Mouse (Mus musculus): ENCODE measurements around the gene Hspb9. TPM values are rescaled to one million over a fixed set of nuclear protein-coding genes. Genes with fewer than 3 reads are reported as not detected.
A peak's percentile ranks its signal among the peaks of the same experiment; 100 is the strongest.

Gene Hspb9
- polyA plus RNA-seq, 1 experiment from 2014 or later = 0.52 TPM

DNA sequence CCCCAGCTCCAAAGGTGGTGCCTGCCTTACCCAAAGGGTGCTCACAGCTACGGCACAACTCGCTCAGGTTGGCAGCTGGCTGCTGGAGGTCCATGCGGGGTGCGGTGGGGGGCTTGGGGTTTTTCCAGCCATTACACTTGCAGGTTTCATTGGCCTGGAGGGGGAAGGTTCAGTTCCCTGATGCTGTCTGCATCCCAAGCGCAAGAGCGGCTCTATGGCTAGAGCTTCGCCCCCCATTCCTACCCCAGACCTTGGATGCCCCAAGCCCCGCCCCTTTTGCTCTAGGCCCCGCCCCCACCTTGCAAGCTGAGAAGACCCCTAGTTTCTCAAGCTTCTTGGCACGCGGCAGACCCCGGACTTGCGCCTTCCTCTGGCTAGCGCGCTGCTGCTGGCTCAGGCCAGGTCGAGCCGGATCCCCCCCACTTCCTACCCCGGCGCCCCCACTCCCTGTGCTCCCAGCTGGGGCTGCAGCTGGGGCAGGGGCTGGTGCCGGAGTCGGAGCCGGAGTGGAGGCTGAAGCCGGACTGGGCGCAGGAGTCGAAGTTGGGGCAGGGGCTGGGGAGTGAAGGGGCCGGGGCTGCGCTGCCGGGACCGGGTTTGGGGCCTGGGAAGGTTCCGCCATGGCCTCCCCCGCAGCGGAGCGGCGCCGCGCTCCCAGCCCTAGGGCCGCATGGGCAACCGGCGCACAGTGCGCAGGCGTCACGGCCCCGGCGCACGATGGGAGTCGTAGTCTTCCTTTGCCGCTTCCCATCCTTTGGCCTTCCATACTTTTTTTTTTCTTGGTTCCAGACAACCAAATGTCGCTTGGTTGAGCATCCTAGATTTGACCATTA lies 1.7 kb upstream of the Hspb9 start, which contains the start of gene Kat2a:
Gene Kat2a (minus strand): TSS at position 683 of the 833 bp plus-strand sequence.
- no peaks in the 10 kb centered on the region for H3K27me3 ChIP-seq (ENCODE audit: control insufficient read depth, insufficient read depth, low read length)
- peak within 1 kb of the TSS; percentile 46; the same call in 1 of the 2 replicates for H3K27ac ChIP-seq (ENCODE audit: low read depth, low read length)
- peak within 1 kb of the TSS; percentile 71 for H3K4me2 ChIP-seq
- H3K4me1 ChIP-seq (ENCODE audit: control insufficient read depth, insufficient read depth, low read length) = peaks cover 17% of the 10 kb centered on the region
- H3K9ac ChIP-seq (ENCODE audit: low read length) = peak within 1 kb of the TSS; percentile 96
- peak; percentile 97 for DNase-seq (ENCODE audit: low spot score, missing footprints)
- H3K9me3 ChIP-seq (ENCODE audit: control insufficient read depth, low read length) = no peaks in the 10 kb centered on the region
- H3K4me3 ChIP-seq (ENCODE audit: low read depth, low read length) = peak within 1 kb of the TSS; percentile 91
- H3K36me3 ChIP-seq (ENCODE audit: control insufficient read depth, insufficient read depth, low read length) = peaks cover 11% of the 10 kb centered on the region
- peak; percentile 90 for ATAC-seq (ENCODE audit: low FRiP score)
- 3% methylated on average over 48 of the region's 48 CpGs for WGBS

- no peaks in the 10 kb centered on the region for H3K9me3 ChIP-seq (ENCODE audit: control insufficient read depth, low read length)
- H3K4me2 ChIP-seq = peak overlapping the region; percentile 33
- peaks cover 17% of the 10 kb centered on the region for H3K4me1 ChIP-seq (ENCODE audit: control insufficient read depth, insufficient read depth, low read length)
- H3K27me3 ChIP-seq (ENCODE audit: control insufficient read depth, insufficient read depth, low read length) = no peaks in the 10 kb centered on the region
- no peak overlapping the region for H3K4me3 ChIP-seq (ENCODE audit: low read depth, low read length)
- no peak for DNase-seq (ENCODE audit: low spot score, missing footprints)
- H3K27ac ChIP-seq (ENCODE audit: low read depth, low read length) = peak overlapping the region; percentile 7; the same call in 1 of the 2 replicates
- peaks cover 16% of the 10 kb centered on the region for H3K36me3 ChIP-seq (ENCODE audit: control insufficient read depth, insufficient read depth, low read length)
- H3K9ac ChIP-seq (ENCODE audit: low read length) = peak overlapping the region; percentile 16; the same call in 1 of the 2 replicates
- no peak for ATAC-seq (ENCODE audit: low FRiP score)
- WGBS = 61% methylated on average over 4 of the region's 4 CpGs
Measured at GRCm38 (mm10) chr11:100713174-100713573, 476 bp upstream of the Hspb9 start.

- Histone ChIP-seq H3K4me3 (ENCODE audit: low read depth, low read length) (no peak overlapping the region), H3K4me1 (ENCODE audit: control insufficient read depth, insufficient read depth, low read length) (peaks cover 17% of the 10 kb centered on the region), H3K9ac (ENCODE audit: low read length) (no peak overlapping the region), H3K4me2 (no peak overlapping the region; the same call in 1 of the 2 replicates), H3K36me3 (ENCODE audit: control insufficient read depth, insufficient read depth, low read length) (peaks cover 15% of the 10 kb centered on the region), H3K27ac (ENCODE audit: low read depth, low read length) (no peak overlapping the region), H3K9me3 (ENCODE audit: control insufficient read depth, low read length) (no peaks in the 10 kb centered on the region), H3K27me3 (ENCODE audit: control insufficient read depth, insufficient read depth, low read length) (no peaks in the 10 kb centered on the region)
- WGBS = 50% methylated on average over 6 of the region's 6 CpGs
- ATAC-seq (ENCODE audit: low FRiP score) = no peak
- DNase-seq (ENCODE audit: low spot score, missing footprints) = peak; percentile 95
Measured at GRCm38 (mm10) chr11:100714534-100714915, 875 bp downstream of the Hspb9 start.

DNA sequence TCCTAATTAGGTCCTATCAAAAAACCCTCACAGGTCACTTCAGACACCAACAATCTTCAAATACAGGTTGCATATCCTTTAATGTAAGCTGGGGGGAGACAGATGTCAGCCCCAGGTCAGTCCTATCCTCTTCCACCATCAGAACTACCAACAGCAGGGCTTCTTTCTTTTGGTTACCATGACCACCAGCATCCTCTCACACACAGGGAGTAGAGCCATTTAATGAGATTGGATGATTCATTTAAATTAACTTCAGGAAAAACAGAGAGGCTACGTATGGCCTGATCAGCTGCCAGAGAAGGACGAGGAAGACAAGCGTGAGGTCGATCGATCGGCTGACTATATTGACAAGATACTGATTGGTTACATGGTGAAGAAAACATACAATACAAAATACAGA lies 1.3 kb downstream of the Hspb9 start:
- no peaks in the 10 kb centered on the region for H3K9me3 ChIP-seq (ENCODE audit: control insufficient read depth, low read length)
- no peak overlapping the region for H3K4me3 ChIP-seq (ENCODE audit: low read depth, low read length)
- DNase-seq (ENCODE audit: low spot score, missing footprints) (no peak), ATAC-seq (ENCODE audit: low FRiP score) (no peak)
- H3K36me3 ChIP-seq (ENCODE audit: control insufficient read depth, insufficient read depth, low read length) = peaks cover 15% of the 10 kb centered on the region; the same call in 1 of the 2 replicates
- H3K27me3 ChIP-seq (ENCODE audit: control insufficient read depth, insufficient read depth, low read length) = no peaks in the 10 kb centered on the region
- H3K27ac ChIP-seq (ENCODE audit: low read depth, low read length) = no peak overlapping the region
- WGBS = 79% methylated on average over 6 of the region's 6 CpGs
- no peak overlapping the region for H3K4me2 ChIP-seq
- peaks cover 17% of the 10 kb centered on the region for H3K4me1 ChIP-seq (ENCODE audit: control insufficient read depth, insufficient read depth, low read length)
- H3K9ac ChIP-seq (ENCODE audit: low read length) = no peak overlapping the region

GRCm38 (mm10) chr11:100716649-100717048 lies 3.0 kb downstream of the Hspb9 start:
- H3K9ac ChIP-seq (ENCODE audit: low read length) = no peak overlapping the region
- H3K36me3 ChIP-seq (ENCODE audit: control insufficient read depth, insufficient read depth, low read length) = peaks cover 15% of the 10 kb centered on the region; the same call in 1 of the 2 replicates
- no peaks in the 10 kb centered on the region for H3K27me3 ChIP-seq (ENCODE audit: control insufficient read depth, insufficient read depth, low read length)
- no peak overlapping the region for H3K27ac ChIP-seq (ENCODE audit: low read depth, low read length)
- H3K9me3 ChIP-seq (ENCODE audit: control insufficient read depth, low read length) = no peaks in the 10 kb centered on the region
- WGBS = 92% methylated on average over 3 of the region's 3 CpGs
- H3K4me1 ChIP-seq (ENCODE audit: control insufficient read depth, insufficient read depth, low read length) = peaks cover 16% of the 10 kb centered on the region
- ATAC-seq (ENCODE audit: low FRiP score) = no peak
- H3K4me3 ChIP-seq (ENCODE audit: low read depth, low read length) = no peak overlapping the region
- no peak overlapping the region for H3K4me2 ChIP-seq
- DNase-seq (ENCODE audit: low spot score, missing footprints) = no peak

DNA sequence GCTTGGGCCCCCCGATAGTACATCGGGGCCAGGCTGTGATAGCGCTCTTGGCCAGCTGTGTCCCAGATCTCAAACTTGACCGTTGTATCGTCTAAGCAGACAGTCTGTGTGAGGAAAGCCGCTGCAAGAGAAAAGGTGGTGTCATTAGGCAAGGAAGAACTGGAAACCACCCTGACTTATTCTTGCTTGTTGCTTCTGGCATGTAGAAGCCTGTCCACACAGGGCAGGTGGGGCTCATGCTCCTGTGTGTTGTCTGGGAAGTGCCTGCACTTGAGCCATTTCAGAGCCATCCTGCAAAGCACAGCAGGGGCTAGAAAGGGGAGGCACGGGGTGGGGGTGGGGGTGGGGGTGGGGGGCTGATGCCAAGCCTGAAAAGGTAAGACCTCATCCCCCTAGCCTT lies 4.8 kb downstream of the Hspb9 start:
- DNase-seq (ENCODE audit: low spot score, missing footprints) = no peak
- Histone ChIP-seq H3K9me3 (ENCODE audit: control insufficient read depth, low read length) (no peaks in the 10 kb centered on the region), H3K9ac (ENCODE audit: low read length) (no peak overlapping the region), H3K4me1 (ENCODE audit: control insufficient read depth, insufficient read depth, low read length) (peaks cover 12% of the 10 kb centered on the region), H3K4me3 (ENCODE audit: low read depth, low read length) (no peak overlapping the region), H3K36me3 (ENCODE audit: control insufficient read depth, insufficient read depth, low read length) (peaks cover 15% of the 10 kb centered on the region; the same call in 1 of the 2 replicates), H3K27me3 (ENCODE audit: control insufficient read depth, insufficient read depth, low read length) (no peaks in the 10 kb centered on the region), H3K27ac (ENCODE audit: low read depth, low read length) (no peak overlapping the region), H3K4me2 (no peak overlapping the region)
- no peak for ATAC-seq (ENCODE audit: low FRiP score)
- WGBS = 93% methylated on average over 7 of the region's 7 CpGs

- no peak overlapping the region for H3K27ac ChIP-seq (ENCODE audit: low read depth, low read length)
- DNase-seq (ENCODE audit: low spot score, missing footprints) (no peak), ATAC-seq (ENCODE audit: low FRiP score) (no peak)
- peaks cover 15% of the 10 kb centered on the region; the same call in 1 of the 2 replicates for H3K36me3 ChIP-seq (ENCODE audit: control insufficient read depth, insufficient read depth, low read length)
- H3K9ac ChIP-seq (ENCODE audit: low read length) = no peak overlapping the region
- H3K4me2 ChIP-seq = no peak overlapping the region
- H3K4me1 ChIP-seq (ENCODE audit: control insufficient read depth, insufficient read depth, low read length) = peaks cover 8% of the 10 kb centered on the region
- no peaks in the 10 kb centered on the region for H3K9me3 ChIP-seq (ENCODE audit: control insufficient read depth, low read length)
- WGBS = 97% methylated on average over 4 of the region's 4 CpGs
- H3K27me3 ChIP-seq (ENCODE audit: control insufficient read depth, insufficient read depth, low read length) = no peaks in the 10 kb centered on the region
- no peak overlapping the region for H3K4me3 ChIP-seq (ENCODE audit: low read depth, low read length)
Measured at GRCm38 (mm10) chr11:100718866-100719265, 5.2 kb downstream of the Hspb9 start.

- Histone ChIP-seq H3K4me2 (no peak overlapping the region), H3K4me3 (ENCODE audit: low read depth, low read length) (no peak overlapping the region), H3K27ac (ENCODE audit: low read depth, low read length) (no peak overlapping the region), H3K4me1 (ENCODE audit: control insufficient read depth, insufficient read depth, low read length) (peaks cover 4% of the 10 kb centered on the region), H3K36me3 (ENCODE audit: control insufficient read depth, insufficient read depth, low read length) (peaks cover 15% of the 10 kb centered on the region; the same call in 1 of the 2 replicates), H3K9me3 (ENCODE audit: control insufficient read depth, low read length) (no peaks in the 10 kb centered on the region), H3K27me3 (ENCODE audit: control insufficient read depth, insufficient read depth, low read length) (no peaks in the 10 kb centered on the region), H3K9ac (ENCODE audit: low read length) (no peak overlapping the region)
- 90% methylated on average over 3 of the region's 3 CpGs for WGBS
- DNase-seq (ENCODE audit: low spot score, missing footprints) (no peak), ATAC-seq (ENCODE audit: low FRiP score) (no peak)
Measured at GRCm38 (mm10) chr11:100719312-100719711, 5.7 kb downstream of the Hspb9 start.

- peaks cover 4% of the 10 kb centered on the region; the same call in 1 of the 2 replicates for H3K4me1 ChIP-seq (ENCODE audit: control insufficient read depth, insufficient read depth, low read length)
- H3K27me3 ChIP-seq (ENCODE audit: control insufficient read depth, insufficient read depth, low read length) = no peaks in the 10 kb centered on the region
- ATAC-seq (ENCODE audit: low FRiP score) (no peak), DNase-seq (ENCODE audit: low spot score, missing footprints) (no peak)
- H3K4me2 ChIP-seq = no peak overlapping the region
- H3K9ac ChIP-seq (ENCODE audit: low read length) = no peak overlapping the region
- no peak overlapping the region for H3K27ac ChIP-seq (ENCODE audit: low read depth, low read length)
- no peak overlapping the region for H3K4me3 ChIP-seq (ENCODE audit: low read depth, low read length)
- 89% methylated on average over 11 of the region's 11 CpGs for WGBS
- H3K9me3 ChIP-seq (ENCODE audit: control insufficient read depth, low read length) = no peaks in the 10 kb centered on the region
- peaks cover 15% of the 10 kb centered on the region; the same call in 1 of the 2 replicates for H3K36me3 ChIP-seq (ENCODE audit: control insufficient read depth, insufficient read depth, low read length)
Measured at GRCm38 (mm10) chr11:100719893-100720292, 6.2 kb downstream of the Hspb9 start.

All from midbrain, embryonic 11.5 days (tissue).